In the genomic region with DNA sequence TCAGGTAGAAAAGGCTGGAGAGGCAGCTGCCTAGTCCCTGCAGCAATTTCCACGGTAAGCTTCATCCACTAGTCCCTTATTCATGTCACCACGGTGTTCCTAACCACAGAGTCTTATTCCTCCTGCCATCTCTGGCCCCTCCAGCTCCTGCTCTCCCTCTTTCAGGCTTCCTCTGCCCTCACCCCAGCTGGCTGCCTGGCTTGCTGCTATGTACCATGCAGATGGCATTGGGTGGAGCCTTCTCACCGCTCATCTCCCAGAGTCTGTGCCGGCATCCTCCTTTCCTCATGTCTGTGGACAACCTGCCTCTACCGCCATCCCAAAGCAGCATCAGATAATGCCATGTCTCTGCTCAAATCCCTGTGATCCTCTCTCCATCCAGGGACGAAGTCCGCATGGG, we compare ENCODE assay signal across 23 mouse cellular contexts.
"Had no signal": no experiment of that assay in that cellular context is flagged by ENCODE, and none has a peak within 500 bp of the region (broad histone marks: within the 10 kb centered on the region; RNA-seq: fewer than 3 reads in every experiment).

No protein-coding gene starts in this region.

- H3K36me3 ChIP-seq: kidney, embryonic 15.5 days; limb, embryonic 15.5 days; liver, embryonic 12.5 days; liver, embryonic 15.5 days; lung, embryonic 15.5 days; midbrain, embryonic 10.5 days; midbrain, embryonic 13.5 days; neural tube, embryonic 13.5 days had no signal

- H3K9ac ChIP-seq: kidney, embryonic 15.5 days; limb, embryonic 15.5 days; liver, embryonic 12.5 days; liver, embryonic 15.5 days; lung, embryonic 15.5 days; midbrain, embryonic 13.5 days; neural tube, embryonic 13.5 days had no signal

- H3K4me3 ChIP-seq: kidney, embryonic 15.5 days; left cerebral cortex, adult 2 months; limb, embryonic 15.5 days; liver, embryonic 12.5 days; liver, embryonic 15.5 days; lung, embryonic 15.5 days; megakaryocyte, embryonic 14.5 days; midbrain, embryonic 10.5 days; midbrain, embryonic 13.5 days; myocyte; neural tube, embryonic 13.5 days had no signal

- H3K4me2 ChIP-seq: kidney, embryonic 15.5 days; limb, embryonic 15.5 days; liver, embryonic 12.5 days; liver, embryonic 15.5 days; lung, embryonic 15.5 days; midbrain, embryonic 13.5 days; neural tube, embryonic 13.5 days had no signal

- H3K27ac ChIP-seq: kidney, embryonic 15.5 days; left cerebral cortex, adult 2 months; limb, embryonic 15.5 days; liver, embryonic 12.5 days; liver, embryonic 15.5 days; lung, embryonic 15.5 days; midbrain, embryonic 10.5 days; midbrain, embryonic 13.5 days; neural tube, embryonic 13.5 days had no signal

- H3K4me1 ChIP-seq: lung, embryonic 15.5 days had no signal

- DNase-seq: kidney, adult 8-10 months; kidney, postnatal 10 days; kidney, postnatal 36 days; layer of hippocampus, postnatal 36 days; lung, adult 18-20 months; lung, postnatal 10 days; lung, postnatal 36 days; retina, postnatal 1 day; right cerebral cortex, postnatal 25 days; thymus, adult 18-20 months; thymus, postnatal 36 days had no signal

- ATAC-seq: liver, embryonic 12.5 days; midbrain, embryonic 13.5 days; midbrain, embryonic 16.5 days had no signal

- H3K9me3 ChIP-seq: kidney, embryonic 15.5 days; limb, embryonic 15.5 days; liver, embryonic 12.5 days; liver, embryonic 15.5 days; lung, embryonic 15.5 days; megakaryocyte, embryonic 14.5 days; midbrain, embryonic 10.5 days; midbrain, embryonic 13.5 days; neural tube, embryonic 13.5 days had no signal

- H3K27me3 ChIP-seq: kidney, embryonic 15.5 days; limb, embryonic 15.5 days; liver, embryonic 15.5 days; lung, embryonic 15.5 days had no signal
